In genomic region chr6:129012966-129013365, GRCm38 (mm10) we compare ENCODE assay signal across 28 mouse cellular contexts. TPM values are rescaled to one million over a fixed set of nuclear protein-coding genes. Genes with fewer than 3 reads are reported as not detected.
DNase-seq lines count a peak whose midpoint lies in the region; ATAC-seq and TF ChIP-seq lines count a peak whose summit lies in the region.
"Had no signal": no experiment of that assay in that cellular context is flagged by ENCODE, and none has a peak within 500 bp of the region (broad histone marks: within the 10 kb centered on the region; RNA-seq: fewer than 3 reads in every experiment).

No protein-coding gene starts in this region.

- H3K9me3 ChIP-seq in stomach, embryonic 16.5 days (replicated peaks; ENCODE audit: control insufficient read depth, low read length): no peaks in the 10 kb centered on the region
- H3K9me3 ChIP-seq in stomach, postnatal 0 days (ENCODE audit: control insufficient read depth, low read length): no peaks in the 10 kb centered on the region
- H3K9me3 ChIP-seq: forebrain, embryonic 10.5 days; forebrain, embryonic 13.5 days; heart, embryonic 10.5 days; heart, embryonic 13.5 days had no signal

- H3K9ac ChIP-seq in stomach, embryonic 16.5 days (ENCODE audit: low read length): no peak overlapping the region
- no peak overlapping the region for H3K9ac ChIP-seq in stomach, postnatal 0 days (ENCODE audit: low read length)
- H3K9ac ChIP-seq: forebrain, embryonic 13.5 days; heart, embryonic 13.5 days; hindbrain, embryonic 14.5 days had no signal

- no peak for DNase-seq in stomach, postnatal 0 days (ENCODE audit: low spot score)
- DNase-seq in adipocyte (ENCODE audit: low spot score): peak; percentile 12
- no peak for DNase-seq in lung, adult 2 months
- no peak for DNase-seq in thymus, adult 2 months
- DNase-seq: adrenal gland, adult 8-10 months; adrenal gland, postnatal 25 days; cerebellum, adult 18-20 months; cerebellum, adult 9-10 months; cerebellum, postnatal 14 days; gastrocnemius, postnatal 10 days; gastrocnemius, postnatal 36 days; heart, adult 18-20 months; heart, postnatal 14 days; heart, postnatal 4 days had no signal

- no peak overlapping the region for H3K4me3 ChIP-seq in stomach, embryonic 16.5 days (replicated peaks; ENCODE audit: low read length)
- no peak overlapping the region for H3K4me3 ChIP-seq in stomach, postnatal 0 days (ENCODE audit: low read depth, low read length)
- no peak overlapping the region for H3K4me3 ChIP-seq in lung, adult 2 months (replicated peaks; ENCODE audit: extremely low read depth, low read depth, low read length)
- H3K4me3 ChIP-seq in thymus, adult 2 months (ENCODE audit: control insufficient read depth, insufficient read depth, low read length): no peak overlapping the region
- H3K4me3 ChIP-seq: forebrain, embryonic 10.5 days; forebrain, embryonic 13.5 days; heart, embryonic 10.5 days; heart, embryonic 13.5 days had no signal

- no peak for TF ChIP-seq EP300 in stomach, postnatal 0 days (optimal IDR thresholded peaks at IDR 0.05)

- peaks cover 9% of the 10 kb centered on the region for H3K4me1 ChIP-seq in stomach, embryonic 16.5 days (ENCODE audit: control insufficient read depth, insufficient read depth, low read length)
- H3K4me1 ChIP-seq in stomach, postnatal 0 days (replicated peaks; ENCODE audit: control insufficient read depth, insufficient read depth): no peaks in the 10 kb centered on the region
- H3K4me1 ChIP-seq in lung, adult 2 months (ENCODE audit: control insufficient read depth, insufficient read depth, low read length): no peaks in the 10 kb centered on the region
- peaks cover 4% of the 10 kb centered on the region; the same call in 1 of the 2 replicates for H3K4me1 ChIP-seq in thymus, adult 2 months (replicated peaks; ENCODE audit: control insufficient read depth, insufficient read depth, low read length)
- H3K4me1 ChIP-seq: forebrain, embryonic 13.5 days; heart, embryonic 10.5 days; heart, embryonic 13.5 days had no signal

- 56% methylated on average over 1 of the region's 1 CpGs for WGBS in stomach, embryonic 16.5 days
- WGBS in stomach, postnatal 0 days: 33% methylated on average over 1 of the region's 1 CpGs
- WGBS in lung, adult 2 months: 52% methylated on average over 1 of the region's 1 CpGs
- WGBS in thymus, adult 2 months: 88% methylated on average over 1 of the region's 1 CpGs

- peak overlapping the region; percentile 33; the same call in 1 of the 2 replicates for H3K27ac ChIP-seq in stomach, embryonic 16.5 days (ENCODE audit: low read length)
- H3K27ac ChIP-seq in stomach, postnatal 0 days (replicated peaks): no peak overlapping the region
- H3K27ac ChIP-seq in thymus, adult 2 months (ENCODE audit: control insufficient read depth, insufficient read depth, low read length): no peak overlapping the region
- H3K27ac ChIP-seq: forebrain, embryonic 10.5 days; forebrain, embryonic 13.5 days; heart, embryonic 10.5 days; heart, embryonic 13.5 days; hindbrain, embryonic 14.5 days; hindbrain, postnatal 0 days had no signal

- H3K36me3 ChIP-seq in stomach, embryonic 16.5 days (ENCODE audit: control insufficient read depth, insufficient read depth, low read length): no peaks in the 10 kb centered on the region
- no peaks in the 10 kb centered on the region for H3K36me3 ChIP-seq in stomach, postnatal 0 days (ENCODE audit: control insufficient read depth, insufficient read depth, low read length)
- H3K36me3 ChIP-seq in thymus, adult 2 months (ENCODE audit: control insufficient read depth, insufficient read depth, low read length): no peaks in the 10 kb centered on the region
- H3K36me3 ChIP-seq: forebrain, embryonic 10.5 days; G1E; heart, embryonic 10.5 days; heart, embryonic 13.5 days had no signal

- H3K4me2 ChIP-seq in stomach, embryonic 16.5 days (ENCODE audit: low read depth, low read length): no peak overlapping the region
- no peak overlapping the region for H3K4me2 ChIP-seq in stomach, postnatal 0 days (replicated peaks; ENCODE audit: low read depth)
- H3K4me2 ChIP-seq: forebrain, embryonic 13.5 days; heart, embryonic 13.5 days; hindbrain, embryonic 14.5 days had no signal

- no peak for ATAC-seq in stomach, embryonic 16.5 days (ENCODE audit: insufficient read depth, low FRiP score)
- no peak for ATAC-seq in stomach, postnatal 0 days (ENCODE audit: low FRiP score, low TSS enrichment)
- ATAC-seq in megakaryocyte progenitor cell, adult 5-6 weeks (replicated peaks; ENCODE audit: poor library complexity): peak; percentile 30; the same call in 1 of the 2 replicates
- ATAC-seq: forebrain, embryonic 13.5 days; forebrain, embryonic 16.5 days; hindbrain, postnatal 0 days; inflammation-experienced regulatory T-cells, adult 6 months; intestine, embryonic 16.5 days had no signal

- TF ChIP-seq CTCF in stomach, postnatal 0 days (IDR thresholded peaks at IDR 0.05; ENCODE audit: low read depth): no peak
- no peak for TF ChIP-seq CTCF in lung, adult 2 months (IDR thresholded peaks at IDR 0.05; ENCODE audit: insufficient read depth, low read length)
- TF ChIP-seq CTCF in thymus, adult 2 months (IDR thresholded peaks at IDR 0.05; ENCODE audit: borderline replicate concordance, control insufficient read depth, extremely low read depth, insufficient read depth, low read length, poor library complexity): no peak

- H3K27me3 ChIP-seq in stomach, embryonic 16.5 days (ENCODE audit: control insufficient read depth, insufficient read depth, low read length): no peaks in the 10 kb centered on the region
- H3K27me3 ChIP-seq in stomach, postnatal 0 days (ENCODE audit: control insufficient read depth, insufficient read depth, low read length): no peaks in the 10 kb centered on the region
- H3K27me3 ChIP-seq in thymus, adult 2 months (ENCODE audit: control insufficient read depth, insufficient read depth, low read length): no peaks in the 10 kb centered on the region
- H3K27me3 ChIP-seq: forebrain, embryonic 13.5 days; heart, embryonic 13.5 days had no signal

- no peak for TF ChIP-seq POLR2A in lung, adult 2 months (IDR thresholded peaks at IDR 0.05; ENCODE audit: borderline replicate concordance, extremely low read depth, low read depth, low read length)
- no peak for TF ChIP-seq POLR2A in thymus, adult 2 months (IDR thresholded peaks at IDR 0.05; ENCODE audit: control insufficient read depth, extremely low read depth, insufficient read depth, low read length, poor library complexity)

RNA-seq across cellular contexts. Expression of gene Klrb1f, which starts 32.7 kb away (rescaled TPM):
- polyA plus RNA-seq in stomach, embryonic 16.5 days (2015; fragmentation: Nextera tagmentation; extraction: Ambion mirVana): 0.27 and 0.48 TPM in 2 replicates
- polyA plus RNA-seq in stomach, postnatal 0 days (2015; fragmentation: Nextera tagmentation; extraction: Ambion mirVana): 0.16 and 0.18 TPM in 2 replicates
- total RNA-seq in megakaryocyte progenitor cell, adult 5-6 weeks (2015): 32.0 and 35.4 TPM in 2 replicates
- 16.3 and 23.6 TPM in 2 replicates for total RNA-seq in megakaryocyte progenitor cell, adult 5-6 weeks (2017)
- polyA plus RNA-seq in lung, adult 2 months (2012; rRNA removed): 0.38 and 1.3 TPM in 2 replicates
- 0.64 and 1.0 TPM in 2 replicates for polyA plus RNA-seq in thymus, adult 2 months (2012; rRNA removed)
- total RNA-seq: adrenal gland, postnatal 25 days; G1E; gastrocnemius, adult 18-20 months; gastrocnemius, postnatal 10 days; gastrocnemius, postnatal 36 days; heart, adult 18-20 months; heart, postnatal 4 days; hindbrain, postnatal 0 days had no signal
- polyA plus RNA-seq: forebrain, embryonic 10.5 days; forebrain, embryonic 13.5 days; G1E; heart, embryonic 10.5 days; heart, embryonic 13.5 days; hindbrain, embryonic 11.5 days had no signal
